Mouse (Mus musculus): ENCODE results near the gene Ephb1. TPM values are rescaled to one million over a fixed set of nuclear protein-coding genes. Genes with fewer than 3 reads are reported as not detected.

The Ephb1 gene
- 20.5 and 22.9 TPM in 2 replicates for polyA plus RNA-seq (2012; rRNA removed)

DNA sequence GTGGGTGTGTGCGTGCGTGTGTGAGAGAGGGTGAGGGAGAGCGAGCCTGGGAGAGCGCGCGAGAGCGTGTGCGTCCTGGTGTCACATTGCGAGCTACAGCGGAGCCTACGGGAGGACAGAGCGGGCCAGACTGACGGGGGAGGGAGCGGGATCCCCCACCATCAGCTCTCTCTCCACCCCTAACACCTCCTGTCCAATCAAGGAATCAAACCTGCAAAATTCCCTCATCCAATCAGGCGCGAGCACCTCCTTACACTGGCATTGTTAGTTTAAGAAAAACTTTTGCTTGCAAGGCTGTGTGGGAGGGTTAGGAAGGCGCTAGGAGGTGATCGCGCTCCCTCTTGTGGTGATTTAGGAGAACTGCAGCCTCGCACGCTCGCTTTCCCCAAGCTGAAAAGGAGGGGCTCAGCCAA lies at the start of gene Ephb1:
Gene Ephb1 (minus strand): TSS at position 133 of the 413 bp plus-strand sequence.
- DNase-seq (ENCODE audit: extremely low spot score in 1 of 2, low spot score in 1 of 2), result peak; percentile 94 to 97

- DNase-seq (ENCODE audit: extremely low spot score in 1 of 2, low spot score in 1 of 2), result peak; percentile 11 to 79
Measured at GRCm38 (mm10) chr9:102403086-102404021, 48.9 kb upstream of the Ephb1 start.

GRCm38 (mm10) chr9:102402671-102403070 lies 48.2 kb upstream of the Ephb1 start:
- DNase-seq (ENCODE audit: extremely low spot score in 1 of 2, low spot score in 1 of 2), result no peak

GRCm38 (mm10) chr9:102388266-102388665 lies 33.8 kb upstream of the Ephb1 start:
- DNase-seq (ENCODE audit: extremely low spot score in 1 of 2, low spot score in 1 of 2), result no peak

GRCm38 (mm10) chr9:102386816-102387215 lies 32.3 kb upstream of the Ephb1 start:
- DNase-seq (ENCODE audit: extremely low spot score in 1 of 2, low spot score in 1 of 2), result no peak

DNA sequence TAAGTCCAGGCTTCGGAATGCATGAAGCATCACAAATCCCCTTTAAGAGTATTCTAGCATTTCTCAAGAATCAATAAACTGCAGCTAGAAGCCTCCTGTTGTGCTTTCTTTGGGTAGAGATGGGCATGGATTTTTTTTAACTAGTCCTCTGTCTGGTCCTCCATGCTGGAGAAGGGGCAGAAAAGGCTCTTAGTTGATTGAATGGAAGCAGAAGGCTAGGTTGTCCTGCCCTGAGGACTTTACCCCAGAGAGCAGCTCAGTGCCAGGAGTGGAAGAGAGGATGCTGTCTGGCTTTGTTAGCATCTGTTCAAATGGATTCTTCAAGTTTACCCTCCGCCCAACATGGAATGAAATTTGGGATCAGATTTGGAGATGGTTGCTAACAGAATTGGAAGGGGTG lies 25.7 kb upstream of the Ephb1 start:
- no peak for DNase-seq (ENCODE audit: extremely low spot score in 1 of 2, low spot score in 1 of 2)

- no peak for DNase-seq (ENCODE audit: extremely low spot score in 1 of 2, low spot score in 1 of 2)
Measured at GRCm38 (mm10) chr9:102374661-102375060, 20.2 kb upstream of the Ephb1 start.

DNA sequence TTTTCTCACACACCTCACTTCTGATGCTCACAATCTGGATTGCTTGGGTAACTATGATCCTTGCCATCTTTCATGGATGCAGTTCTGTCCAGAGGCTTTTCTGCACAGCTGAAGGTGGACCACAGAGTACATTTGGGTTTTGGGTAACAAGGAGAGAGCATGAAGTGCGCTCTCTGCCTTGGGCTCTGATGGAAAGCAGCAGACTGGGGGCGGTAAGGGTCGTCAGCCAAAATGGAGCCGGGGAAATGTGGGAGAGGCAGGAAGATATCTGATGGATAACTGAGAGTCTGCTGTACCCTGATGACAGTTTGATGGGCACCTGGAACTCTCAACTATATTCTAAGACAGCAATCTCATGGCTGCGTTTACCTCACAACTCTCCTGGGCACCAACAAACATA lies 19.4 kb upstream of the Ephb1 start:
- no peak for DNase-seq (ENCODE audit: extremely low spot score in 1 of 2, low spot score in 1 of 2)

DNA sequence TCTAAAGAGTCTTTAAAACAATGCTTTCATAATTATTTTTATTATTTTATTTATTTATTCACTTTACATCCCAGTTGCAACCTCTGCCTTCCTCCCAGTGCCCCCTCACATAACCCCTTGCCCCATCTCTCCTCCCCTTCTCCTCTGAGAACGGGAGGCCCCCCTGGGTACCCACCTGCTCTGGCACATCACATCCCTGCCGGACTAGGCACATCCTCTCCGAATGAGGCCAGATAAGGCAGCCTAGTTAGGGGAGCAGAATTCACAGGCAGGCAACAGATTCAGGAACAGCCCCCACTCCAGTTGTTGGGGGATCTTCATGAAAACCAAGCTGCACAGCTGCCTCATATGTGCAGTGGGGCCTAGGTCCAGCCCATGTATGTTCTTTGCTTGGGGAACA lies 17.4 kb upstream of the Ephb1 start:
- no peak for DNase-seq (ENCODE audit: extremely low spot score in 1 of 2, low spot score in 1 of 2)

- DNase-seq (ENCODE audit: extremely low spot score in 1 of 2, low spot score in 1 of 2), result no peak
Measured at GRCm38 (mm10) chr9:102371036-102371770, 16.7 kb upstream of the Ephb1 start.

- no peak for DNase-seq (ENCODE audit: extremely low spot score in 1 of 2, low spot score in 1 of 2)
Measured at GRCm38 (mm10) chr9:102370141-102370540, 15.6 kb upstream of the Ephb1 start.

DNA sequence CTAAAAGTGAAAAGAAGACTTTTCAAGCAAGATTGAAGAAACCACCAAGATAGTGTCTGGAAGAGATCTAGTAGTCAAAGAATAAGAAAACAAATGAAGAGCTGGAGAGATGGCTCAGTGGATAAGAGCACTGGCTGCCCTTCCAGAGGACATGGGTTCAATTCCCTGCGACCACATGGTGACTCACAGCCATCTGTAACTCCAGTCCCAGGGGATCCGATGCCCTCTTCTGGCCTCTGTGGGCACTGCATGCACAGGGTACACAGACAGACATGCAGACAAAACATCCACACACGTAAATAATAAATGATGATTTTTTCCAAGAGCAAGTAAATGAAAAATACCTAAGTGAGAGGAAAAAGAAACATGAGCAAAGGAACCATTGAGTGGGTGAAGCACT lies 14.6 kb upstream of the Ephb1 start:
- no peak for DNase-seq (ENCODE audit: extremely low spot score in 1 of 2, low spot score in 1 of 2)

- no peak for DNase-seq (ENCODE audit: extremely low spot score in 1 of 2, low spot score in 1 of 2)
Measured at GRCm38 (mm10) chr9:102367796-102368195, 13.3 kb upstream of the Ephb1 start.

DNA sequence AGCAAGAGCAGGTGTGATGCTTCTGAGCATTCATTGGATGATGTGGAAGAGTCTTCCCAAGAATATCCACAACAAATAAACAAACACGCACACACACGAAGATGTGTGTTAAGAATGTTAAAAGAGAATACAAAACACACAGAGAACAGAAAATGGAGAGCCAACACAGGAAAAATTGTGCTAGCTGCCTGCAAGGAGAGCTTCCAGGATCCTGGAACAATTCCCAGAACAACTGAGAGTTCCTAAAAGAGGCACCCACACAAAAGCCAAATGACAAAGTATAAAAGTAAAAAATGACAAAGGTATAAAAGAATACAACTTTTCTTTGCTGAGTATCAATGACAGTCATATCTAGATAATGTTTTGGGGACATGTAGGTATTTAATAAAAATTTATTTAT lies 11.0 kb upstream of the Ephb1 start:
- DNase-seq (ENCODE audit: extremely low spot score in 1 of 2, low spot score in 1 of 2), result peak in 1 of 2 experiments; percentile 67

- DNase-seq (ENCODE audit: extremely low spot score in 1 of 2, low spot score in 1 of 2), result no peak
Measured at GRCm38 (mm10) chr9:102359311-102359710, 4.8 kb upstream of the Ephb1 start.

- DNase-seq (ENCODE audit: extremely low spot score in 1 of 2, low spot score in 1 of 2), result no peak
Measured at GRCm38 (mm10) chr9:102358711-102359110, 4.2 kb upstream of the Ephb1 start.

GRCm38 (mm10) chr9:102358011-102358410 lies 3.5 kb upstream of the Ephb1 start:
- no peak for DNase-seq (ENCODE audit: extremely low spot score in 1 of 2, low spot score in 1 of 2)

DNA sequence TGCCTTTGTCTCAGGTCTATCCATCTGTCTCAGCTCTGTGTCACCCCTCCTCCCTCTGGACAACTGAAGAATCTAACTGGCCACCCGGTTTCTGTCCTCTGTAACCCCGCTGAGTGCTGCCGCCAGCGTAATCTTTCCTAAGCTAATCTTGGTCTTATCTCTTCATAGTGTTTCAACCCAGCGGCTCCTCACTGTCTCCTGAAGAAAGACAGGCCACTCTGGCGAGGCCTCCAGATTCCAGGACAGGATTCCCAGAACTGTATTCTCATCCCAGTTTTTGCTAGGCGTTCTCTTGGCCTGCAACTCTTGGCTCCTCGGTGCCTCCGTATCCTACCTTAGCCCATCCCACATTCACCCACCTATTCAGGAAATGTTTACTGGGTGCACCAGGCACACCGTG lies 2.0 kb upstream of the Ephb1 start:
- no peak for DNase-seq (ENCODE audit: extremely low spot score in 1 of 2, low spot score in 1 of 2)

DNA sequence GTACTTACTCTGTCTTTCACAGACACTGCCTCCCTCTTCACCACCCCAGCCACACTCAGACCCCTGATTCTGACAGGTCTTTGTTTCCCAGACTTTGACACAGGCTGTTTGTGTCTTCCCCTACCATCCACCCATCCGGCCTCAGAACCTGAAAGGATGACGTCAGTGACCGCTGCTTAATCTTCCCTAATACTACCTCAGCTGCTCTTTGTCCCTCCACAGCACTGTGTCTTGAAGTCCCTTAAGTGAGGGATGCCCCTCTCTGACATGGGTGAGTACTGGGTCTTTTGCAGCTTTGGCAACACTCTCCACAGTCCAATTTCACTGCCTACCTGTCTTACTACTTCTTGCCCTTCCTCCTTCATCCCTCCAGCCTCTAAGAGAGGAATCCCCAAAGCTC lies 1.2 kb upstream of the Ephb1 start:
- no peak for DNase-seq (ENCODE audit: extremely low spot score in 1 of 2, low spot score in 1 of 2)

- peak in 1 of 2 experiments; percentile 47 for DNase-seq (ENCODE audit: extremely low spot score in 1 of 2, low spot score in 1 of 2)
Measured at GRCm38 (mm10) chr9:102353636-102354491, 629 bp downstream of the Ephb1 start.
